Mouse (Mus musculus): ENCODE data around the gene Tmem202. TPM values are rescaled to one million over a fixed set of nuclear protein-coding genes. Genes with fewer than 3 reads are reported as not detected.

Tmem202 gene
- 0.32 and 0.36 TPM in 2 replicates for polyA plus RNA-seq (2015; fragmentation: Nextera tagmentation; extraction: Ambion mirVana)

- ATAC-seq (ENCODE audit: extremely low read depth, insufficient number of reproducible peaks, low FRiP score, low TSS enrichment): peak; percentile 84
- H3K27me3 ChIP-seq (replicated peaks): no peaks in the 10 kb centered on the region
- 2% methylated on average over 54 of the region's 55 CpGs for WGBS
- no peaks in the 10 kb centered on the region for H3K36me3 ChIP-seq
- H3K4me3 ChIP-seq: peak within 1 kb of the TSS; percentile 73
- H3K4me1 ChIP-seq: peaks cover 33% of the 10 kb centered on the region
- no peaks in the 10 kb centered on the region for H3K9me3 ChIP-seq
- peak within 1 kb of the TSS; percentile 73 for H3K4me2 ChIP-seq
- H3K9ac ChIP-seq: peak within 1 kb of the TSS; percentile 79
- peak within 1 kb of the TSS; percentile 45 for H3K27ac ChIP-seq (replicated peaks)
Measured at GRCm38 (mm10) chr9:59539441-59540137, at the start of gene Tmem202, which contains the start of gene Hexa. Tmem202 (minus strand) TSS chr9:59539847. Hexa (plus strand) TSS chr9:59539540.

DNA sequence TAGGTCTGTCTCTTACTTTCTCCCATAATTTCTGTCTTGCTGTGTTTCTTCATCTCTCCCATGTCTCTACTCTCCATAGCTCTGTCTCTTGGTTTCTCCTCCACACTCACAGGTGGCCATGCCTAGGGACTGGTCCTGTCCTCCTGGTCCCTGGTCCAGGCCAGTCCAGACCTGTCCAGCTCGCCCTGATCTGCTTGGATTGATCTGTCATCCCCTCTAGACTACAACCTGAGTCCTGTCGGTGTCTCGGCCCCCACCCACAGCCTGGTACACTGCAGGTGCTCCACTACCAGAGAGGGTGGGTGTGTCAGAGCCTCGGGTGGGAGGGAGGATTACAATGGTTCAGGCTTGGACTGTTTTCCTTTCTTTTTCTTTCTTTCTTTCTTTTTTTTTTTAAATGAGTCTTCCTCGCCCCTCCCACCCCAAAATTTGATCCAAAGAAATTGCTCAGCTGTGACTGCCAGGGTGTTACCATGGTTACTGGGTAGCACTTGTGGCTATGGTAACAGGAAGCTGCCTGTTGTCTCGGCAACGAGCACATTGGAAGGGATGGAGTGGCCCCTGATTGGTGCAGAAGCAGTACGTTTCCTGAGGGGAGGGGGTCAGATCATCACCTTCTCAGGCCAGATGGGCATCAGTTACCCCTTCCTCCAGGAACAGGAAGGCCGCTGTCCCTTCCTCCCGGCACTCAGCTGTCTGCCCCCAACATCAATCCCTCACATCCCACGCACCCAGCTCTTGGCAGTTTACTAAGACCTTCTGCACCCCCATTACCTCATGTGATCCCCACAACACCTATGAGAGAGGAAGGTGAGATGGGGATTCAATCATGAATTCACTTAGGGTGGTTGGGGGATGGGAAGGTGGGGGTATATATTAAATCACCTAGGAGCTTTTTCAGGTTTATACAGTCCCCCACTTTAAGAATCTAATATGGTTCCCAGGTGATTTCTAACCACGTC lies 49.3 kb upstream of the Tmem202 start:
- Histone ChIP-seq H3K4me3 (no peak overlapping the region), H3K4me2 (no peak overlapping the region), H3K27ac (replicated peaks) (no peak overlapping the region), H3K4me1 (no peaks in the 10 kb centered on the region), H3K27me3 (replicated peaks) (peaks cover 53% of the 10 kb centered on the region), H3K36me3 (no peaks in the 10 kb centered on the region), H3K9me3 (no peaks in the 10 kb centered on the region), H3K9ac (no peak overlapping the region)
- WGBS: 41% methylated on average over 12 of the region's 12 CpGs
- ATAC-seq (ENCODE audit: extremely low read depth, insufficient number of reproducible peaks, low FRiP score, low TSS enrichment): no peak

GRCm38 (mm10) chr9:59588252-59588651 lies 48.6 kb upstream of the Tmem202 start:
- no peaks in the 10 kb centered on the region for H3K36me3 ChIP-seq
- H3K9me3 ChIP-seq: no peaks in the 10 kb centered on the region
- peaks cover 60% of the 10 kb centered on the region for H3K27me3 ChIP-seq (replicated peaks)
- no peak overlapping the region for H3K4me3 ChIP-seq
- H3K9ac ChIP-seq: no peak overlapping the region
- ATAC-seq (ENCODE audit: extremely low read depth, insufficient number of reproducible peaks, low FRiP score, low TSS enrichment): no peak
- 54% methylated on average over 5 of the region's 5 CpGs for WGBS
- H3K4me1 ChIP-seq: no peaks in the 10 kb centered on the region
- no peak overlapping the region for H3K4me2 ChIP-seq
- H3K27ac ChIP-seq (replicated peaks): no peak overlapping the region

DNA sequence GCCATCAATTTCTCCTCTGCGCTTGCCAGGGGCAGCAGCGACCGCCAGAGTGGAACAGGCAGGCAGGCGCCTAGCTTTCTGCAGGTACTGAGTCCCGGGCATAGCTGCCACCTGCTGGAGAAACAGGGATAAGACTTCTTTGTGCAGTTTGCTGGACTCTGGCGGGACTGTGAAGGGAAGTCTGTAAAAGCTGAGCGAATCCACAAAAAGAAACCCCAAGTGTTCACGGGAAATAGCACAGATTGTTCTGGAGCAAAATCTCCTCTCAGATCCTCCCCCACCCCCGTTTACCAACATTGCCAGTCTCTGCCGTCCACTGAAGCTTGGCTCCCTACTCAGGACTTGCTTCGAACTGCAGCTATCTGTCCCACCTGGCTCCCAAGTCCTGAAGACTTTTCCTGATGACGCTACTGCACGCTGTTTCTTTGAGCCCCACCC lies 45.2 kb upstream of the Tmem202 start:
- H3K36me3 ChIP-seq: no peaks in the 10 kb centered on the region
- H3K4me1 ChIP-seq: no peaks in the 10 kb centered on the region
- WGBS: 5% methylated on average over 13 of the region's 13 CpGs
- H3K27ac ChIP-seq (replicated peaks): no peak overlapping the region
- H3K9ac ChIP-seq: peak overlapping the region; percentile 74
- ATAC-seq (ENCODE audit: extremely low read depth, insufficient number of reproducible peaks, low FRiP score, low TSS enrichment): no peak
- H3K9me3 ChIP-seq: no peaks in the 10 kb centered on the region
- H3K4me2 ChIP-seq: peak overlapping the region; percentile 70
- peak overlapping the region; percentile 40 for H3K4me3 ChIP-seq
- H3K27me3 ChIP-seq (replicated peaks): peaks cover 79% of the 10 kb centered on the region

DNA sequence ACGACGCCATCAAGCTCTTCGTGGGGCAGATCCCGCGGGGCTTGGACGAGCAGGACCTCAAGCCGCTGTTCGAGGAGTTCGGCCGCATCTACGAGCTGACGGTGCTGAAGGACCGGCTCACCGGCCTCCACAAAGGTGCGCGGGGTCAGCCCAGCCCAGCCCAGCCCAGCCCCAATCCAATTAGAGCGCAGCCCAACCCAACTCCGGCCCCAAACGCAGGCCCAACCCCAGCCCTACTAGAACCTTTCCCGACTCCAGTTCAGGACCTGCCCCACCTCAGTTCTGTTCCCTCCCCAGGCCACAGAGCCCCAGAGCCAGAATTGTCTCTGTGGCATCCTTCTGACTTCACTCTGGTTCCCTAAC lies 38.8 kb upstream of the Tmem202 start:
- H3K9me3 ChIP-seq: no peaks in the 10 kb centered on the region
- no peak overlapping the region for H3K27ac ChIP-seq (replicated peaks)
- H3K36me3 ChIP-seq: no peaks in the 10 kb centered on the region
- peaks cover 78% of the 10 kb centered on the region for H3K27me3 ChIP-seq (replicated peaks)
- no peak overlapping the region for H3K9ac ChIP-seq
- peak overlapping the region; percentile 79 for H3K4me2 ChIP-seq
- no peak for ATAC-seq (ENCODE audit: extremely low read depth, insufficient number of reproducible peaks, low FRiP score, low TSS enrichment)
- WGBS: 1% methylated on average over 20 of the region's 20 CpGs
- H3K4me1 ChIP-seq: peaks cover 12% of the 10 kb centered on the region
- H3K4me3 ChIP-seq: peak overlapping the region; percentile 50

DNA sequence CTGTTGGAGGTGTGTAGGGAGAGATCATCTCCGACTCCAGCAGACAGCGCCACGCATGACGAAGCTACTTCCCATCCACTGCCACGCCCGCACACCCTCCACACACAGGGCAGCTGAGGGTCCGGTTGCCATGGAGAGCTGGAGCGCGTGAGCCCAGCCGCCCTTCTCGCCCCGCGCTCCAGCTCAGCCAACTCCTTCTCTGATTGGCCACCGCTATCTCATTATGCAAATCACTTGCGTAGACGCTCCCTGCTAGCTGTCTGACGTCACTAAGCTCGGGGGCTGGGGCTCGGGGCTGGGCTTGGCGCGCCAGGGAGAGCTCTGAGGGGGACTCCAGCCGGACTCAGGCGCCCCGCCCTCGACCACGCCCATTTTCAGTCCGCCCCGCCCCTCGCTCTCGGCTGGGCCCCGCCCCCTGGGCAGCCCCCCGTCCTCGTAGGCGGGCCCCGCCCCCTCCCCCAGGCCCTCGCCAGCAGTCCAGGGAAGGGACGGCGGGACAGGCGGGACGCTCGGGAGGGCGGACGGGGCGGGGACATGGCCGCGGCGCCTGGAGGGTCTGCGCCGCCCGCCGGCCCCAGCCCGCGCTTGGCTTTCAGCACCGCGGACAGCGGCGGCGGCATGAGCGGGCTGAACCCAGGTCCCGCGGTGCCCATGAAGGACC lies 38.3 kb upstream of the Tmem202 start, which contains the start of gene Celf6:
Gene Celf6 (plus strand): TSS at position 74 of the 661 bp plus-strand sequence.
- Histone ChIP-seq H3K9me3 (no peaks in the 10 kb centered on the region), H3K4me3 (peak within 1 kb of the TSS; percentile 50), H3K9ac (no peak within 1 kb of the TSS), H3K27me3 (replicated peaks) (peaks cover 75% of the 10 kb centered on the region), H3K4me1 (peaks cover 12% of the 10 kb centered on the region), H3K4me2 (peak within 1 kb of the TSS; percentile 79), H3K27ac (replicated peaks) (no peak within 1 kb of the TSS), H3K36me3 (no peaks in the 10 kb centered on the region)
- peak; percentile 96 for ATAC-seq (ENCODE audit: extremely low read depth, insufficient number of reproducible peaks, low FRiP score, low TSS enrichment)
- 1% methylated on average over 57 of the region's 61 CpGs for WGBS

GRCm38 (mm10) chr9:59577401-59577800 lies 37.8 kb upstream of the Tmem202 start:
- peaks cover 70% of the 10 kb centered on the region for H3K27me3 ChIP-seq (replicated peaks)
- 13% methylated on average over 13 of the region's 13 CpGs for WGBS
- no peak for ATAC-seq (ENCODE audit: extremely low read depth, insufficient number of reproducible peaks, low FRiP score, low TSS enrichment)
- no peak overlapping the region for H3K27ac ChIP-seq (replicated peaks)
- no peaks in the 10 kb centered on the region for H3K36me3 ChIP-seq
- H3K4me1 ChIP-seq: peaks cover 12% of the 10 kb centered on the region
- peak overlapping the region; percentile 79 for H3K4me2 ChIP-seq
- peak overlapping the region; percentile 50 for H3K4me3 ChIP-seq
- H3K9ac ChIP-seq: no peak overlapping the region
- no peaks in the 10 kb centered on the region for H3K9me3 ChIP-seq

GRCm38 (mm10) chr9:59571852-59572251 lies 32.2 kb upstream of the Tmem202 start:
- Histone ChIP-seq H3K9me3 (no peaks in the 10 kb centered on the region), H3K4me2 (no peak overlapping the region), H3K36me3 (no peaks in the 10 kb centered on the region), H3K4me3 (no peak overlapping the region), H3K27ac (replicated peaks) (no peak overlapping the region), H3K9ac (no peak overlapping the region), H3K27me3 (replicated peaks) (peaks cover 22% of the 10 kb centered on the region), H3K4me1 (no peaks in the 10 kb centered on the region)
- 68% methylated on average over 2 of the region's 2 CpGs for WGBS
- ATAC-seq (ENCODE audit: extremely low read depth, insufficient number of reproducible peaks, low FRiP score, low TSS enrichment): no peak

DNA sequence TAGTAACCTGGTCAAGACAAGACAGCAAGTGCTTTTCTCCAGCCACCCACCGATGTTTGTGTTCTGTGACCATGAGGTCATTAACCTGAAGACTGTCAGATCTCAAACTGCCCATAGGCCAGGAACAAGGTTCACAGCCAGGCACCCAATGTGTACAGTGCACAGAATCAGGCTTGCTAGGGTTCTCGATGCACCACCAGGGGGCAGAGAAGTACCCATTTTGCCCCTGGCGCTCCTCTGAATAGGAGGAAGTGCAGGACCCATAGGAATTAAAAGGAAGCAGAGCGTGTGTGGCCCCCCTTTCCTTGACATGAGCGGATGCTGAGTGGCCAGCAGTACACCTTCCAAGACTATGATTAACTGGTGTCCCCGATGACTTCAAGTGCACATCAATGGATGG lies 27.5 kb upstream of the Tmem202 start:
- Histone ChIP-seq H3K36me3 (peaks cover 32% of the 10 kb centered on the region), H3K9ac (no peak overlapping the region), H3K4me1 (no peaks in the 10 kb centered on the region), H3K4me3 (no peak overlapping the region), H3K9me3 (no peaks in the 10 kb centered on the region), H3K27me3 (replicated peaks) (no peaks in the 10 kb centered on the region), H3K4me2 (no peak overlapping the region), H3K27ac (replicated peaks) (no peak overlapping the region)
- ATAC-seq (ENCODE audit: extremely low read depth, insufficient number of reproducible peaks, low FRiP score, low TSS enrichment): no peak
- 23% methylated on average over 6 of the region's 6 CpGs for WGBS

DNA sequence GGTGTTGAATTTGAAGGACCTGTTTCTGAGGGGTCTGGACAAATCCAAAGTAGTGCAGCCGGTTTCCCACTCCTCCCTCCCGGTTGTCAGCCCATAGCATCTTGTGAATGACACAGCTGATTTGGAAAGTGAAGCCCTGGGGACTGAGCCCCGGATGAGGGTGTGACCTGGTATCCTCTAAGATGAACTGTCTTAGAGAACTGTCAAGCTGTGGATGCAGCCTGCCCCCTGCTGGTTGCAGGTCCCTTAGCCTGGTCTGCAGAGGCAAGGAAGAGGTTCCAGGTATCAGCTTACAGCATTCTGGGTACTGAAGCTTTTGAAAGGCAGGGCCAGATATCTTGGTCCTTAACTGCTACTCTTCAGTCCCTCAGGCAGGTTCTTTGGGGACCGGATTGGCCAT lies 26.0 kb upstream of the Tmem202 start:
- Histone ChIP-seq H3K36me3 (peaks cover 47% of the 10 kb centered on the region), H3K27ac (replicated peaks) (no peak overlapping the region), H3K4me2 (no peak overlapping the region), H3K27me3 (replicated peaks) (no peaks in the 10 kb centered on the region), H3K4me1 (no peaks in the 10 kb centered on the region), H3K4me3 (no peak overlapping the region), H3K9me3 (no peaks in the 10 kb centered on the region), H3K9ac (no peak overlapping the region)
- no peak for ATAC-seq (ENCODE audit: extremely low read depth, insufficient number of reproducible peaks, low FRiP score, low TSS enrichment)
- WGBS: 18% methylated on average over 4 of the region's 4 CpGs

DNA sequence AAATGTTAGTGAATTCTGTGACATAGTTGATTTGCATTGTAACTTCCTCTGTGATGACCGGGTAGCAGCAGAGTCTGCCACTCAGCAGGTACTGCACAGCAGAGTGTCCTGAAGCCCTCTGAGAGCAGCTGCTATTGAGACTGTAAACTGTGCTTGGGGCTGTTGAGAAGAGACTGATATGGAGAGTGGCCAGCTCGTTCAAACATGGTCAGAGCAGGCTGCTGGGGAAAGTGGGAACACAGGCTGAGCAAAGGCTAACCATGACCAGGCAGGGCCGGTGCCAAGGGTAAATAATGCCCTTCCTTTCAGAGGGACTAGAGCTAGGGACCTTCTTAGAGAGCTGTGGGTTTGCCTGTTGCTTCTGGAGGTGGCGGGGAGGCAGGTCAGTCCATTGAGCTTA lies 14.1 kb upstream of the Tmem202 start:
- H3K4me3 ChIP-seq: no peak overlapping the region
- H3K36me3 ChIP-seq: peaks cover 55% of the 10 kb centered on the region
- peaks cover 18% of the 10 kb centered on the region for H3K4me1 ChIP-seq
- H3K4me2 ChIP-seq: no peak overlapping the region
- H3K9ac ChIP-seq: 0 out of 2 replicates have a peak overlapping the region, but pooled peaks have one; percentile 34
- no peaks in the 10 kb centered on the region for H3K9me3 ChIP-seq
- 59% methylated on average over 4 of the region's 4 CpGs for WGBS
- H3K27ac ChIP-seq (replicated peaks): no peak overlapping the region
- no peaks in the 10 kb centered on the region for H3K27me3 ChIP-seq (replicated peaks)
- ATAC-seq (ENCODE audit: extremely low read depth, insufficient number of reproducible peaks, low FRiP score, low TSS enrichment): no peak

All from heart, embryonic 13.5 days (tissue).